Mouse (Mus musculus) brown adipose tissue, adult 24 weeks (tissue): ENCODE data around the gene H2-T3. TPM values are rescaled to one million over a fixed set of nuclear protein-coding genes. Genes with fewer than 3 reads are reported as not detected.
A peak's percentile ranks its signal among the peaks of the same experiment; 100 is the strongest.
"Not testable (repeated sequence)": the region's sequence is repeated elsewhere in the genome, so short reads cannot be mapped to it uniquely, and the experiment has no call there.

Experiments
- H3K27ac ChIP-seq: fragments of 200-500 bp; replicated peaks from 2 replicates; pipeline ENCODE4 v1.5.1; 2012; ENCODE audit warnings: low read depth, mild to moderate bottlenecking, low read length
- H3K4me1 ChIP-seq: fragments of 200-500 bp; 2 replicates; pipeline ENCODE4 v1.6.1; 2012; ENCODE audit warnings: low read length, mixed read lengths; ENCODE audit not compliant: control insufficient read depth, insufficient read depth, insufficient read length
- H3K4me3 ChIP-seq: fragments of 200-500 bp; 2 replicates; pipeline ENCODE4 v1.5.1; 2012; ENCODE audit warnings: low read depth, mild to moderate bottlenecking, low read length, moderate library complexity; ENCODE audit not compliant: insufficient read depth
- polyA plus RNA-seq: library from polyadenylated mRNA; stranded (reverse); fragments of >200 nt; gene quantifications from 2 replicates; pipeline ENCODE4 v1.2.4, GENCODE M21; 2012; ENCODE audit not compliant: missing spikeins, insufficient read depth, insufficient read length

Gene H2-T3
- polyA plus RNA-seq, 1 experiment, result not detected

DNA sequence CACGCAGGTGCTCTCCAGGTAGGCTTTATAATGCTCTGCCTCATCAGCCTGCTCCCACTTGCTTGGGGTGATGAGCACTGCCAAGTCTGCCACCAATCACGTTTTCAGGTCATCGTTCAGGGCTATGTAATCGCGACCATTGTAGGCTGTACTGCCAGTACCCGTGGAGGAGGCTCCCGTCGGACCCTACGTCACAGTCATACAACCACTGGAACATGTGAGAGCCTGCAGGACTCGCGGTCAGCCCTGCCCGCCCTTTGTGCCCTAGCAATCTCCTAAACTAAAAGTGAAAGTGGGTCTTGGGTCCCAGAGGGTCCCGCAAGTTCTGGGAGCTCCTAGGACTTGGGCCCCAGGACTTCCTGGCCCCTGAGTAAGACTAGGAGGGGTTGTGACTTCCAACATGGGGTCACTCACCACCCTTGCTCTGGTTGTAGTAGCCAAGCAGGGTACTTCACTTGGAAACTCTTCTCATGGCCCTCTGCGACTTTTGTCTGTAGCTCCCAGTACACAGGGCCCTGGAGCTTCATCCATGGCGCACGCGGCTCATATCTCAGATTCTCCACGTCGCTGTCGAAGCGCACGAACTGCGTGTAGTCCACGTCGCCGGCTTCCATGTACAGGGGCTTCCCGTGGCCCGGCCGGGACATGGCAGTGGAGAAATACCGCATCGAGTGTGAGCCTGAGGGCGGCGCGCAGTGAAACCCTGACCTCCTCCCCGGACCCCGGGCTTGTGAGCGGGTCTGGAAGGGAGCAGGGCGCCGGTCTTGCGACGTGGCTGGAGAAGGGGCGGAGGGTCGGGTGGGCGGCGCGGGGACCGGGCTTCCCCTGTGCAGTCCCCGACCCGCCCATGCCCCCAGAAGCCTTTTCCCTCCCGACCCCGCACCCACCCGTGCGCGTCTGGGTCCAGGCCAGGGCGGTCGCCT is 28.7 kb downstream of the H2-T3 start:
- H3K4me3 ChIP-seq, result peak overlapping the region; percentile 48
- H3K27ac ChIP-seq, result no peak overlapping the region
- H3K4me1 ChIP-seq, result no peaks in the 10 kb centered on the region; the same call in 1 of the 2 replicates

DNA sequence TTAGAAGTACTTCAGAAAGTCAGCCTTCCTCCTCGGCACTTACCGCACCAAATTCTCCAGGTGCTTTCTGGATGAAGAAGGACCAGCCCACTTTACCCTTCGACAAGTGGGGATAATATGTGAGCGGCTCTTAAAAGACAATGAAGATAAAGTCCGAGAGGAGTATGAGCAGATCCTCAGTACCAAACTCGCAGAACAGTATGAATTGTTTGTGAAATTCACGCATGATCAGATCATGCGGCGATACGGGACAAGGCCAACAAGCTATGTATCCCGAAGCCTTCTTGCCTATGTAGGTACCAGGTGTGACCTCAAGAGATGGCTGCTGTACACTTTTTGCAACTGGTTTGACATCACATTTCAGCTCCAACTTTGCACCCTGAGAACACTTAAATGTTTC is 31.8 kb downstream of the H2-T3 start:
- not testable (repeated sequence) for H3K4me3 ChIP-seq, H3K27ac ChIP-seq, H3K4me1 ChIP-seq

DNA sequence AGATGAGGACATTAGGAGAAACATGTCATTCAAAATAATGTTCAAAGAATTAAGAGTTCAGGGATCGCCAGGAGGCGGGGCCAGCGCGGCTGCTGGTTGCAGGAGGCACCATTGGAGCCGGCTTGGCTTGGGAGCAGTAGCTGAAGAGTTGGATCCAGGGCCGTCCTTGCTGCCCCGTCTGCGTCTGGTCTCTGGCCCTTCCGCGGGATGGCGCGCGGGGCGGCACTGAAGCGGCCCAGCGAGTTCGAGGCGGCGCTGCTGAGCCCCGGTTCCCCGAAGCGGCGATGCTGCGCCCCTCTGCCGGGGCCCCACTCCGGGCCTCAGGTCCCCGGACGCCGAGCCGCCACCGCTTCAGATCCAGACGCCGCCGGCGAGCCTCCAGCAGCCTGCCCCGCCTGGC is 32.3 kb downstream of the H2-T3 start:
- not testable (repeated sequence) for H3K27ac ChIP-seq, H3K4me3 ChIP-seq, H3K4me1 ChIP-seq

DNA sequence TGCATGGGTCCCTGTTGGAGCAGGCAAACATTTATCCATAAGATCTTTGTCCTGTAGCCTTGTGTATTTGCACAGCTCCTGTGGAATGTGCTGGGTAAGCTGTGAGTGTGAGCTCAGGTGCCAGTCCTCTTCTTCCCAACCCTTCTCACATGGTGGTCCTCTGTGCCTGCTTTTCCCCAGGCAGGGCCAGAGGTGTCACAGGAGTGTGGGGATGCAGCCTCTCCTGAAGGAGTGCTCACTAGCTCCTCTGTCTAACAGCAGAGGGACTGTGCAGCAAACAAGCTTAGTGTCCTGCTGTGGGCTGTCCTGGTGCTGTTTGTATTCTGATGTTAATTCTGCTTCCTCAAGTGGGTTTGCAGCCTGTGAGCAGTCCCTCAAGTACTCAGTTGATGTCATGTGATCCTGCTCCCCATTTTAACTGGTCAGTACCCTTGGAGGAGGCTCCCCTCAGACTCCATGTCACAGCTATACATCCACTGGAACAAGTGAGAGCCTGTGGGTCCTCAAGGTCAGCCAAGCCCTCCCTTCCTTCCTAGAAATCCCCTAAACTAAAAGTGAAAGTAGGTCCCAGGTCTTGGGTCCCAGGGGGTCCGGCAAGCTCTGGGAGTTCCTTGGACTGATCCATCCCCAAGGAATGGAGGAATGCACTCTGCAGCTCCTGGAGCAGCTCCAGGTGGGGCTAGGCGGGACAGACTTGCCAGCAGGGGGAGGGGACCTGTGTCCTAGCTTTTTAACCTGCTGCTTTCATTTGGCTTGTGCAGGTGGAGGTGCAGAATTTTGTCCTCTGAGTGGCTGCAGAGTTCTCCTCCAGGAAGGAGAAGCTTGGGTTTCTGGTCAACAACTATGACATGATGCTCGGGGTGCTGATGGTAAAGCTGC is 35.6 kb downstream of the H2-T3 start:
- Histone ChIP-seq H3K27ac (no peak overlapping the region), H3K4me3 (no peak overlapping the region), H3K4me1 (peaks cover 6% of the 10 kb centered on the region)

DNA sequence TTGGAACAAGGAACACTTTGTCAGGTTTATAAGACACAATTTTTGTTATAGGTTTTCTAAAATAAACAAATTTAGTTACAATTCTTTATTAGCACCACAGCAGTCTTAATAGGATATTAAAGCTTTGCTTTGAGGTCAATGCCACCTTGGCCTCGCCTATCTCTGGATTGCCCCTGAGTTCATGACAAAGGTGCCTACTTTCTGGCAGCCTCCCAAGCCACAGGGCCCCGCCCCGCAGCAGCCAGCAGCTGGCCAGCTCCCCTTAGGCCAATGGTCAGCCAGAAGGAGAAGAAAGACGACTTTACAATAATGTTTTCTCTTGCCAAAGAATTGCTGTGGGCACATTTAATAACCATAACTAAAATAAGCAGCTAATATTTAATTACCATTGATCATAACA is 38.9 kb downstream of the H2-T3 start:
- not testable (repeated sequence) for H3K4me1 ChIP-seq, H3K27ac ChIP-seq, H3K4me3 ChIP-seq

DNA sequence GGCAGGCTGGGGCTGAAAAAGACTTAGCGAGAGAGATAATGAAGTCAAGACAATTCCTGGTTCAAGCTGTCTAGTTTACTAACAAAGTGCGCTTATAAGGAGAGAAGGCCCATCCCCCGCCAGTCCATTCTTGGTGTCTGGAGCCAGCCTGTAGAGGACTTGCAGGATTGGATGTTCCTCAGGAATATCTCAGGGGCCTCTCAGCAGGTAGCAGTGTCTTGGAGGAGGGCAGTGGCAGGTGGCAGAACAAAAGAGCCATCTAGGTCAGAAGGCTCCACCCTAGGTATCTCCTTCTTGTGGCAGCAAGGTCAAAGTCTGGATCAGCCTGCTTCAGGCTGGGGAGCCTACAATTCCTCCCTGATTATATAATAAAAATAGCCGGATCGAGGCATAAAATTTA is 41.6 kb downstream of the H2-T3 start:
- H3K27ac ChIP-seq, H3K4me1 ChIP-seq, H3K4me3 ChIP-seq: not testable (repeated sequence)

DNA sequence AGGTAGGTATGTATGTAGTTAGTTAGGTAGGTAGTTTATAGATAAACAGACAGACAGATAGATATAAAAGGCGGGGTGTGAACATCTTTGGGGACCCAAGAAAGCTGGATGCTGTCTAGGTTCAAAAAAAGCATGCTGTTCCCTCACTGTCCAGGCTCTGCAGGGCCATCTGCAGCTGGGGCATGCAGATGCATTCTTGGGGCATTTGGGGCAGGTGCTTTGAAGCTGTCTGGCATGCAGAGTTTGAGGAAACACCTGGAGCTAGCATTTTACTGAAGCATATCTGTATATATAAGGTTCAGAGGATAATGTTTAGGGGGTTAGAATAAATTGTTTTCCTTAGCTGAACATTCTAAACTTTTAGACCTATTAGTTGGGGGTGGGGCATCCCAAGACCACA is 43.1 kb downstream of the H2-T3 start:
- not testable (repeated sequence) for H3K4me1 ChIP-seq

DNA sequence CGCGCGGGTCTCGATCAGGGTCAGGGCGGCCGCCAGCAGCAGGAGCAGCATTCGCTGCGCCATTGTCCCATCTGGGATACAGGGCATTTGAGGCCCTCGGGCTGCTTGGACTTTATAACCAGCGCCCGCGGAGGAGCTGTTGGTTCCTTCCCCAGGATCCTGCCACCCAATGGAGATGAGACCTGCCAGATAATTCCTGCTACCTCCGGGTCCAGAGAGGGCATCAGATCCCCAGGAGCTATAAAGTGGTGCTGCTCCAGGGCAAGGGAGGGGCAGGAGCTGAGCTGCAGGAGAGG is 44.3 kb downstream of the H2-T3 start:
- H3K4me1 ChIP-seq, H3K27ac ChIP-seq: not testable (repeated sequence)
- peak overlapping the region; percentile 56 for H3K4me3 ChIP-seq

More for the DNA sequence above, 43.1 kb downstream of the H2-T3 start:
- not testable (repeated sequence) for H3K27ac ChIP-seq, H3K4me3 ChIP-seq

DNA sequence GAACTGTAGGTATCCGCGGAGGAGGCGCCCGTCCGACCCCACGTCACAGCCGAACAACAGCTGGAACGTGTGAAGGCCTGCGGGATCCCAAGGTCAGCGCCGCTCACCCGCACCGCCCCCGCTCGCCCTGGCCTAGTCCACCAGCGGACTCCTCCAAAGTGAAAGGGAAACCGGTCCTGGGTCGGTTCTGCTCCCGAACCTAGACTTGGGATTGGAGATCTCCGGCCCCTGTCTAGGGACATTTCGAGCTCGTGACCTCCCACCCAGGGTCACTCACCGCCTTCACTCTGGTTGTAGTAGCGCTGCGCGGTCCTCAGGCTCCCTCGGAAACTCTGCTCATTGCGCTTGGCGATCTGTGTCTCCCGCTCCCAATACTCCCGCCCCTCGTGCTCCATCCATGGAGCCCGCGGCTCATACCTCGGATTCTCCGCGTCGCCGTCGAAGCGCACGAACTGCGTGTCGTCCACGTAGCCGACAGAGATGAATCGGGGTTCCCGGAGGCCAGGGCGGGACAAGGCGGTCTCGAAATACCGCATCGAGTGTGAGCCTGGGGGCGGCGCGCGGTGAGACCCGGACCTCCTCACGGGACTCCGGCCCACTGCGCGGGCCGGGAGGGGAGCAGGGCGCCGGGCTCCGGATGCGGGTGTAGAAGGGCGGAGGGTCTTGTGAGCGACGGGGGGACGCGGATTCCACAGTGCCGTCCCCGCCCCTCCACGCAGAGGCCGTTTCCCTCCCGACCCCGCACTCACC is 44.8 kb downstream of the H2-T3 start:
- Histone ChIP-seq H3K4me3 (peak overlapping the region; percentile 56), H3K27ac (no peak overlapping the region), H3K4me1 (no peaks in the 10 kb centered on the region; the same call in 1 of the 2 replicates)

DNA sequence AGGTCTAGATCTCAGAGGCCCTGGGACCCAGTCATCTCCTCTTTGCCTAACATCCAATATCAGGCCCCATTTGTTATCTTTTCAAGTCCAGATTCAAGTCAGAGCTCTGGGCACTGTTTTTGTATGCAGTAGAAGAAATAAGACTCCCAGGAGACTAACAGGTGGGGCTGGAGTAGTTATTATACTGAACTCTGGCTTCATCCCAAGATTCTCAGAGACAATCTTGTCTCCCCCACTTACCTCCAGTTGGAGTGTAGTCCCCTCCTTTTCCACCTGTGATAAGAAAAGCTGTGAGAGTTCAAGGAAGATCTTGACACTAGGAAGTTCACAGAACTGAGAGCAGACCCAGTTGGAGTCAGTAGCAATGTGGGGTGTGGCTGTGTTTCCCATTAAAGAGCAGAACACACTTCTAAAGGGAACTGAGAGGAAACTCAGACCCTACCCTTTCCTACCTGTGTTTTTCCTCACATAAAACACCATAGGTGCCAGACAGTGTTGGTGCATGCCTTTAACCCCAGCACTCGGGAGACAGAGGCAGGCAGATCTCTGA is 53.7 kb downstream of the H2-T3 start:
- not testable (repeated sequence) for H3K4me1 ChIP-seq, H3K4me3 ChIP-seq, H3K27ac ChIP-seq

Other genes starting within 250 kb of the H2-T3 start
- 69.2 and 77.7 TPM in 2 replicates for gene Abcf1, start 220.5 kb downstream of the H2-T3 start, polyA plus RNA-seq
- 13.5 and 14.5 TPM in 2 replicates for gene Gnl1, start 210.4 kb downstream of the H2-T3 start, polyA plus RNA-seq
- 5.3 and 6.8 TPM in 2 replicates for gene Prr3, start 210.1 kb downstream of the H2-T3 start, polyA plus RNA-seq
- gene H2-T24, start 169.7 kb downstream of the H2-T3 start, polyA plus RNA-seq, result 3.3 and 3.9 TPM in 2 replicates
- gene H2-T23, start 157.4 kb downstream of the H2-T3 start, polyA plus RNA-seq, result 16.3 and 22.1 TPM in 2 replicates
- gene H2-T22, start 147.5 kb downstream of the H2-T3 start, polyA plus RNA-seq, result 57.5 and 83.0 TPM in 2 replicates
- not detected in 2 replicates for gene Gm6034, start 147.3 kb downstream of the H2-T3 start, polyA plus RNA-seq
- gene Gm11127, start 131.9 kb downstream of the H2-T3 start, polyA plus RNA-seq, result not detected in 2 replicates
- gene Gm19684, start 68.6 kb downstream of the H2-T3 start, polyA plus RNA-seq, result not detected in 2 replicates
- gene Gm7030, start 60.9 kb downstream of the H2-T3 start, polyA plus RNA-seq, result not detected in 2 replicates
- gene Gm8909, start 21.8 kb downstream of the H2-T3 start, polyA plus RNA-seq, result not detected in 2 replicates
- 49.0 and 66.3 TPM in 2 replicates for gene Rpp21, start 67.8 kb upstream of the H2-T3 start, polyA plus RNA-seq
- 5.5 and 6.2 TPM in 2 replicates for gene Trim39, start 82.0 kb upstream of the H2-T3 start, polyA plus RNA-seq
- gene H2-M10.2, start 96.2 kb upstream of the H2-T3 start, polyA plus RNA-seq, result not detected in 2 replicates
- gene H2-M10.1, start 135.9 kb upstream of the H2-T3 start, polyA plus RNA-seq, result not detected in 2 replicates
- gene H2-M10.3, start 178.1 kb upstream of the H2-T3 start, polyA plus RNA-seq, result not detected in 2 replicates